Mouse (Mus musculus) regulatory T cell (primary cell): ENCODE results near the gene Dglucy.

Experiments used
- in situ Hi-C: fragments of 300-600 bp; cut with MboI, MseI; formaldehyde crosslinking; loops from one replicate; pipeline ENCODE4 v1.15.1; 2025; ENCODE audit warnings: high pct_unique_total_duplicates

Gene Dglucy

DNA sequence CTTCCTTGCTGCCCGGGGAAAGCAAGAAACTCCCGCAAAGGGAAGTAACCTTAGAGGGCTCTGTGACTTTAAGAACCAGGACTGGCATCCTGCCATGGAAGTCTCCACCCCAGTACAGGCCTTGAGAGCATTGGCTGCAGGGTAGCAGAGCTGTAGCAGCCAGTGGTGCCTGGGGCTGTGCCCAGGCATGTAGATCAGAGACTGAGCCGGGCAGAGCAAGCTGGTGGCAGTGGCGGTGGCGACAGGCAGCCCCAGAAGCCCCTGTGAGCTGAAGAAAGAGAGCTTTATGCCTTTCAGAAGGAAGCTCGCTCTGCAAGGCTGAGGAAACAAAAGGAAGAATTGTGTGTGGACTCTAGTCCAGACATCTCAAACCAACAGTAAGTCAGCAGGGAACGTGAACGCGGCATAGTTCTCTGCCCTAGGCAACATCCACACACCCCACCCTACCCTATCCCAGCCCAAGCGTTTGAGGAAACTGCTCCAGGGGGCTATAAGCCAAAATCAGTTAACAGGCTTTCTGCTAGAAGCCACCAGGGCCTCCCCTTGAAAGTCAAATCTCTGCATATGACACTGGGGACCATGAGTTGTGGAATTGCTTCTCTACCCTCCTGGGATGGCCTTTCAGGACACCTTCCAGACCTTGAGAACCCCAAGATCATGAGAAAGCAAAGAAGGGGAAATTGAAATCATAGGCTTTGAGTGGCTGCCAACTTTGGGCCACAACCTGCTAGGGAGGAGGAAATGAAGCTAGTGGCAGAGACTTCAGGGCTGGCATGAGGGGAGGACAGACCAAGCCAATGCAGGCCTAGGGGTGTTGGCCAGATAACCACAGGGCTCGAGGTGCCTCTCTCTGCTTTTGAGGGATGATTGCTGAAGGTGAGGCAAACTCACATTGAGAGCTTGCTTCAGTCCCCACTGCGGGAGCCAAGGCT lies at the start of gene Dglucy:
Dglucy (plus strand) TSS at position 124 of the 932 bp plus-strand sequence.
- in situ Hi-C loops, result loop anchor here (10.0 kb wide), 1 partner anchor 1534 kb away; no protein-coding TSS in a partner anchor

DNA sequence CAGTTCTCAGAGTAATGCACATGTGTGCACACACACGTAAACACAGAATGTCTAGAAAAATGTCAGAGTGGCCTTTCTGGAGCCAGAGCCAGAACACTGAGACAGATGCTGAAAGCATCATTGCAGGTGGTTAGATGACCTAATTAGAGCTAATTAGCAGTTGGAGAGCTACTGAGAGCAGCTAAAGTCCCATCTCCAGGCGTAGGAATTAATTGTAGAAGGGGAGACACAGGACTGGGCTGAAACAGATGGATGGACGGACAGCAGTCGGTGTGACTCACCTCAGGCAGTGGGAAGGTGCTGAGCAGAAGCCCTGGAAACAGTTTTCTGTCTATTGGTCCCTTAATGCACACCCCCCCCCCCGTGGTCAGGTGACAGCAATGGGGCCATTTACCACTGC lies 43.7 kb upstream of the Dglucy start:
- in situ Hi-C loops, result no loop called here

DNA sequence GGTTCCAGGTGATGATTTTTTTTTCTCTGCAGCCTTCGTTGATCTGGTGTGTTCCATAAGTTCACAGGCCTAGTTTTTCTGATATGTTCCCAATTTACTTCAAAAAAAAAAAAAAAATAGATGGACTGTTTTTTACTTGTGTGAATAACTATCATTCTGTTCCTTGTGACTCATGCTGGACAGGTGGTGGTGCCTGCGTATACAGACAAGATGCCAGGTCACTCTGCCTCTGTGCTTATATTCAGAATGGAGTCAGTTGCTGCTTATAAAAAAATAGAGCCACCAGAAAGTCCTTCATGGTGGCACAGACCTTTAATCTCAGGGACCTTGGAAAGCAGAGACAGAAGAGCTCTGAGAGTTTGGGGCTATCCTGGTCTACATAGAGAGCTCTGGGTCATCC lies 43.3 kb upstream of the Dglucy start:
- in situ Hi-C loops, result no loop called here

DNA sequence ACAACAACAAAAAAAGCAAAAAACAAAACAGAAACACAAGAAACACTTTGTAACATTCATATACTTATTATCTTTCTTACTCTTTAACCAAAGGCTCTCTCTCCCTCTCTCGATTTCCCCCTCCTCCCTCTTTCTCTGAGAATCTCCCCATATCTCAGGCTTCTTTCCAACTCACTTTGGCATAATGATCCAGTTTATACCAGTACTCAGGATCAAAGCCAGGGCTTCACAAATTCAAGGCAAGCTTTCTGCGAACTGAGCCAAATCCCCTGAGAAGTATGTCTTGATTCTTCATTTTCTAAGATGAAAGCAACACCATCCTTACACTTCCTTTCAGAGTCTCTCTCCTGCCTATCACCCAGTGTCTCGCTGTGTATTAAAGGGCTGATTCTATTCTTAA lies 40.4 kb upstream of the Dglucy start:
- in situ Hi-C loops, result no loop called here

DNA sequence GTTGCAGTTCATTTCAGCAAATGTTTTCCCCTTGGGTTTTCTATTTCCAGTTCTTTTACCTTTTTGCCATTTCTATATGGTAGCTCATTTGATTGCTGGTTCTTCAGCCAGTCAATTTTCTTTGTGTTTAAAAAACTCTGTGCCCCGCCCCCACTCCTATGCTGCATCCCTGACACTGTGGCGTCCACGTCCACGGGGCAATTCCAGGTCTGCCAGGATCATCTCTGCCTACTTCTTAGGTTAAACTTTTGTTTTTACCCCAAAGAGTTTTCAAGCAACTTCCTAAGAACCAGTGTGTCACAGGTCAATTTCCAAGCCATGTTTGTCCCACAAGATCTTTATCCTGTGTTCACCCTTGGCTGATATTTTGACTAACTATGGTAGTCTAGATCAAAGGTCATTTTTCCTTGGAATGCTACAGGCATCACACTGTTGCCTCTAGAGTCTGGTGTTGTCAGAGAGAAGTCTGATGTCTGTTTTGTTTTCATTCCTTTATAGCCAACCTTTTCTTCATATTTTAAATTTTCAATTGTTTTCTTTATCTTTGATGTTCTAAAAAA lies 39.8 kb upstream of the Dglucy start:
- in situ Hi-C loops, result no loop called here

DNA sequence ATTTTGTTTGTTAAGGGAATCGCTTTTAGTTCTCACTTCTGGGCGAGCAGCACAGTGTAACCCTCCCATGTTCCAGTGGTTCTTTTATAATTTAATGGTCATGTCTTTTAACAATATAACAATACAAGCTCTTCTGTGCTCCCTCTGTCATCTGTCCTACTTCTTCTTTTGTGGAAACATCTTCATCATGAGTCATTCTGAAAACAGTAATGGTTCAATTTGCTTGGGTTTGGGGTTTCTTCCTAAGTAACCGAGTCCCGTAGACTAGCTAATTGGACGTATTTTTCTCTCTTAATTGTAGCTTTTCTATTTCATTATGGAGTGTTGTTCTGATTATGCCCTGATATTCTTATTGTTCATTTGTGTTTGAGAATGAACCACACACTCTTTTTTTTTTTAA lies 38.5 kb upstream of the Dglucy start:
- in situ Hi-C loops, result no loop called here

DNA sequence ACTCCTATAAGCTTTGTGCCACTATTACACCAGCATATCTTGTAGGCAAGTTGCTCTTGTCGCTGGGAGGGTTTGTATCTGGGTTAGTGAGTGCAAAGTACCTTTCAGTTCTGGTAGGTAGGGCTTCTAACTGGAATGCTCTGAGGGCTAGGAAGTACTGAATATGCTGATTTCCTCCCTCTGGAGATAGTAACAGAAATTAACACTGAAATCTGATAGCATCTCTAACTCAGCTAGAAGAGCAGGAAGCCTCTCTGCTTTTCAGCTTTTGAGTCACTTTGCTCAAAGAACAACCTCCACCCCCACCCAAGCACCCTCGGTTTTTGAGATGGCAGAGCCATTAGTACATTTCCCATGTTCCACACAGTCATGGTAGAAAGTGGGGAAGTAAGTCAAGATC lies 36.4 kb upstream of the Dglucy start:
- in situ Hi-C loops, result no loop called here

DNA sequence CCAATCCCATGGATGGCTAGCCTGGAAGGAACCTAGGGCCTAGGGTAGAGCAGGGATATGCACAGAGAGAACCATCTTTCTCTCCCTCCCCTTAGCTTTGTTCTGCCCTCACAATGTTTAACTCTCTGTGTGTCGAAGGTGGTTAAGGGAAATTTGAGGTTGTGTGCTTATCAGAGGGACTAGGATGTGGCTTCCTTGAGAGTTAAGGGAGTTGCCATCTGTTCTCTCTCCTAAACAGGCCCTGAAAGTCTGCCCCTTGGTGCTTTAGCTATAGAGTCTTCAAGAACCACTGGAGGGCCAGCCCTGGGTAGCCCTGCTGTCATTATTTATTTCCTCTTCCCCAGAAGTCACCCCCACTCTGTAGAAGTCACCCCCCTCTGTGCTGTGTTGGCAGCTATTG lies 25.9 kb upstream of the Dglucy start:
- in situ Hi-C loops, result no loop called here

DNA sequence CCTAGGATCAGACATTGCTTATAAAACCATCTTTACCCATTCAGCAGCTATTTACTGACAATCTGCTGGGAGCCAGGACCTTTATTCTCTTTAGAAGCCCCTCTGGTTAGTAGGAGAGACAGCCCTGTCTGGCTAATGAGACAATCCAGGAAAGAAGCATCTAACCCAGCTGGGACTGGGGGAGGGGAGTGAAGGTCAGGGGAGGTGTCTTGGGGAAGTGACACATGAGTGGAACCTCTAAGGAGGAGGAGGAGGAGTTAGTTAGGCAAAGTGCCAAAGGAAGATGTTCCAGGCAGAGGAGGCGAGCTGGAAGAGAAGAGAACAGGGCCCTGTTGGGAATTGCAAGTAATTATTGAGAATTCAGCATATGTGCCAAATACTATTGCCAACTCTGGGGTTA lies 25.1 kb upstream of the Dglucy start:
- in situ Hi-C loops, result no loop called here

DNA sequence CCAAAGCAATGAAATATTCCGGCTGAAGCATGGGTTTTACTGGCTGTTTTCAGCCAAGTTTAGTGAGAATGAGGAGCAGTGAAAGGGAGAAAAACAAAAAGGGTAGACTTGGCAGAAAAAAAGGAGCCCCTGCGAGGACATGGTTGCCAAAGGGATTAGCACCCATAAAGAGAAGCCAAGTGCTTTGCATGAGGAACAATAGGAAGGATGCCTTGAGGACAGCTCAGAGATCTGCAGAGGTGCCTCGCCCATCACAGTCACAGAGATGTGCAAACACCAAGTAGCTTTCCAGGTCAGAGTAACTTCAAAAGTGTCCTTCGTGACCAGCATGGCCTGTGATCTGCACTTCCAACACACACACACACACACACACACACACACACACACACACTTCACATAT lies 21.4 kb upstream of the Dglucy start:
- in situ Hi-C loops, result no loop called here

DNA sequence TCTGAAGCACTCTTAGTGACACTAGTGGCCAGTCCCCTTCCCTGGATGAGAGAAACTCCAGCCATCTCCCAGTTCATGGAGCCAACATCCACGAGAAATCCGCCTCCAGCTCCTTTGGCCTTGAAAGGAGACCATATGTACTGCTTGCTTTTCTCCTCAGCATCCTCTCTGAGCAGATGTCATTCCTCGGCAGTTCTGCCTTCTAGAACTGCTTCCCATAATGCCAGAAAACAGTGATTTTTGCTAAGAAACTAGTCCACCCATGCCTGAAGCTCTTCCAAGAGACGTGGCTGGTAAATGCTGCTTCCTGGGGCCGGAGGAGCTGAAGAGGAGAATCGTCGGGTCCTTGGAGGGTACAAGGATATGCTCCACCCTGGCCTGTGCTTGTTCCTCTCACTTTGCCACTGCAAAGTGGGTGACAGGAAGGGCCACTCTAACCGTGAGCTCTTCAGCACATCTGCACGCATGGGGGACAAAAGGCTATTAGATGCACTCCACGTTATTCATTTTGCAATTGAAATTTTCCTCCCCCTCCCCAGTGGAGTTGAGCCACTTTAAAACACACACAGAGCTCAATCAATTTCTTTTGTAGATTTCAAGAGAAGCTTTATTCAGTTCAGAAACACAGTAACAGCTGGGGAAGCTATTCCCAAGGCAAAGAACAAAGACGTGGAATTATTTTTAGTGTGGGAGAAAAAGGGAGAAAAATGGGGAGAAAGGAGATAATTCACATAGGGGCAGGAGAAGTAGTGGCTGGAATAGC lies 16.0 kb upstream of the Dglucy start:
- in situ Hi-C loops, result no loop called here

DNA sequence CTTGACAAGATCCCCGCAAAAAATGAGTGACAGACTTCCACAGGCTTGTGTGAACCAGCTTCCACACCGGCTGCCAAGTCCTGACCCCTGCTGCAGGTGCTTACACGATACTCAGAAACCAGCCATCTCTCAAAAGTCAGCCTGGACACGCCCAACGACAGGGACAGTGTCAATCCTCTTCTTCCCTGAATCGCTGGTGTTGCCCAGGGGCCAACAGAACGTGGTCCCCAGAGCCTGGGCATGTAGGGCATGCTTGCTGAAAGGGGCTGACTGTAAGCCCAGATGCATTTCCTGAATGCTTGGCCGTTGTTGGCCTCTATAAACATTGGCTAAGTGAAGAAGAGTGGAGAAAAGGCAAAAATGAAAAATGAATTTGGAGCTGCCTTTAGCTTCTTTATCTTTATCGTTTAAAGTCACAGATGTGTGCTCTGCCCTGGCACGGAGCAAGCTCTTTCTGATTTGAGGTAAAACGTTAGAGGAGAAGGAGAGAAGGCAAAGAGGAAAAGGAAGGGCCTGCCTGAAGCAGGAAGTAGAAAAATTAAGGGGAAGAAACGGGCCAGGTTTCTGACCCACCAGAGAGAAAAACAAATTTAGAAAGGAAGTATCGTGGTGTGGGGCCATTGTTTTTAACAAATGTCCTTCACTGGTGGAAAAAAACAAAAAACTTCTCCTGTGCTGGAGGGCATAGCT lies 14.4 kb upstream of the Dglucy start:
- in situ Hi-C loops, result no loop called here

DNA sequence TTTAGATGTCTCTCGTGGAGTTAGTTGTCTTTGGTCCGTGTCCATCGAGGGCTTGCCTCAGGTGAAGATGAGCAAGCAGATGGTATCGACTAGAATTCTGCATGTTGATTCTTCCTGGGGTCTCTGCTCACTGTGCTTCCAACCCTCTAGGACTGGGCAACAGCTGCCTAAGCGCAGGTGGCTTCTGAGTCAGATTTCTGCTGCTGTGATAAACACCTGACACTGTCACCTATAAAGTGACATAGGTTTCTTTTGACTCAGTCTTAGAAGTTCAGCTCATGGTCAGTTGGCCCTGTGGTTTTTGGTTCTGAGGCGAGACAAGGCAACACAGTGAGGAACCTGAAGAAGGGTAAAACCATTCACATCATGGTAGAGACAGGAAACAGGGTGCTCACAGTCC lies 9.0 kb upstream of the Dglucy start:
- in situ Hi-C loops, result loop anchor here (10.0 kb wide), 1 partner anchor 1525 kb away; no protein-coding TSS in a partner anchor

DNA sequence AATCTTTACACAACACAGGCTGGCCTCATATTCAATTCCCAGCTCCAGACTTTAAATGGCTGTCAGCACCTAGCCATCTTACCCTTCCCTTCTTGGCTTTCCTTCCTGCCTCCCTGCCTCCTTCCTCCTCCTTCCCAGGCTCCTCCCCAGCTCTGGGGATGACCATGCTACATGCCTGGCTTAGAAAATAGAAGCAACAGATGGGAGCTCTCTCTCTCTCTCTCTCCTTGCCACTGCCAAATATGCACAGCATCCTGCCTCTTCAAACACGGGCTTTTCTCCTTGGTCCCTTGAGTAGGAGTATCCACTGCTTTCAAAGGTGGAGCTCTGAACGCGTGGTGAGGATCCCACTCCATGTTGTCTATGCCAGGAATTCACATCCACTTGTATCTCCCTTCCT lies 8.1 kb upstream of the Dglucy start:
- in situ Hi-C loops, result loop anchor here (10.0 kb wide), 1 partner anchor 1526 kb away; no protein-coding TSS in a partner anchor

DNA sequence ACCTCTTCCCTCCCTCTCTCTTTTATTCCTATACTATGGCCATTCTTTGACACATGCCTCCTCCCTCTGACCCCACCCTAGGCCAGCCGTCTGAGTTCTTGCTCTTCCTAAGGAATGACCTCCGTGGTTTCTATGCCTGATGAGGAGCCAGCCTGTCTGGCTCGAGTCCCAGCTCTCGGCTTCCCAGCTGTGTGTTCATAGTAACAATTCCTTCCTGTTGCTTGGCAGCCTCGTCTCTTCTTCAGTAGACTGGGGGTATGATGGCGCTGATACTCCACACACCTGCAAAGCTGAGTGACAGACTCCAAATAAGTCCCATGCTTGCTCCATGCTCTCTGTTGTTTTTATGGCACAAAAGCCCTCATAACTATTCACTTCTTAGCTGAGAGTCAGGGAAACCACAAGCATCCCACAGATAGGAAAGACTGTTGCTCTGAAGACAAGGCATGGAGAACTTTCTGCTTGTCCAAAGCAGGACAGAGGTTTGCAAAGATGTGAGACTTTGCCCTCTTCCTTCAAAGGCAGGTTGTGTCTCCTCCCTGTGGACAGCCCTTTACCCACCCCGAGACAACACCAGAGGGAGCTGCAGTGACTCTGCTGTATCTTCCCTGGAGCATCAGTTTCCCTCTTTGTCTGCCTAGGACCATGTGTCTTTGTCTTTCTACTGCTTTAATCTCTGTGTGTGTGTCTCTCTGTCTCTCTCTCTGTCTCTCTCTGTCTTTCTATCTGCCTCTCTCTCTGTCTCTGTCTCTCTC lies 6.5 kb upstream of the Dglucy start:
- in situ Hi-C loops, result loop anchor here (10.0 kb wide), 1 partner anchor 1528 kb away; no protein-coding TSS in a partner anchor

DNA sequence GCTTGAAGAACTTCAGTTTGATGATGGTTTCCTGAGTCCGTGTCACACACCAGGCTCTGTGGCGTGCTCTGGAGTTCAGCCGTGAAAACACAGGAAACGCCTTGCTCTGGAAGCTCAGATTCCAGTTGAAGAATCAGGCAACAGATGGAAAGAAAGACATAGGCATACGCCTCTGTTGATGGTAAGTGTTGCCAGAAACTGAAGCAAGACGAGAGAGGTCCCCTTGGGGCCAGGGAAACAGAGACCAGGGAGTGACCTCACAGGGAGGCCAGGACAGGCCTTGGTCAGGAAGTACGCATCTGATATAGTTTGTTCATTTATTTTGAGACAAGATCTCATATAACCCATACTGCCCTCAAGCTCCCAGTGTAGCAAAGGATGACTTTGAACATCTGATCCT lies 4.1 kb upstream of the Dglucy start:
- in situ Hi-C loops, result loop anchor here (10.0 kb wide), 1 partner anchor 1530 kb away; no protein-coding TSS in a partner anchor

DNA sequence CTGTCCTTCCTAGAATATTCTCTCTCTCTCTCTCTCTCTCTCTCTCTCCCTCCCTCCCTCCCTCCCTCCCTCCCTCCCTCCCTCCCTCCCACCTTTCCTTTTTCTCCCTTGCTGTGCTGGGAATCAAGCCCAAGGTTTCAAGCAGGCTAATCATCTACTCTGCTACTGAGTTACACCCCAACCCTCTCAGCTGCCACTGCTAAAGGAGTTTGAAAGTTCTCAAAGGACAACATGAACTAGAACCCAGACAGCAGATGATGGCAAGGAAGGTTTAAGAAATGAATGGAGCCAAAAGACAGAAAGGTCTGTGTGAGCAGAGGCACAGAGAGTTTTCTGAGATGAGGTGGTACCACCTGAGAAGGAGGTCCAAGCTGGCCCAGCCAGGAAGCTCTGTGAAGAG lies 3.6 kb upstream of the Dglucy start:
- in situ Hi-C loops, result loop anchor here (10.0 kb wide), 1 partner anchor 1530 kb away; no protein-coding TSS in a partner anchor

DNA sequence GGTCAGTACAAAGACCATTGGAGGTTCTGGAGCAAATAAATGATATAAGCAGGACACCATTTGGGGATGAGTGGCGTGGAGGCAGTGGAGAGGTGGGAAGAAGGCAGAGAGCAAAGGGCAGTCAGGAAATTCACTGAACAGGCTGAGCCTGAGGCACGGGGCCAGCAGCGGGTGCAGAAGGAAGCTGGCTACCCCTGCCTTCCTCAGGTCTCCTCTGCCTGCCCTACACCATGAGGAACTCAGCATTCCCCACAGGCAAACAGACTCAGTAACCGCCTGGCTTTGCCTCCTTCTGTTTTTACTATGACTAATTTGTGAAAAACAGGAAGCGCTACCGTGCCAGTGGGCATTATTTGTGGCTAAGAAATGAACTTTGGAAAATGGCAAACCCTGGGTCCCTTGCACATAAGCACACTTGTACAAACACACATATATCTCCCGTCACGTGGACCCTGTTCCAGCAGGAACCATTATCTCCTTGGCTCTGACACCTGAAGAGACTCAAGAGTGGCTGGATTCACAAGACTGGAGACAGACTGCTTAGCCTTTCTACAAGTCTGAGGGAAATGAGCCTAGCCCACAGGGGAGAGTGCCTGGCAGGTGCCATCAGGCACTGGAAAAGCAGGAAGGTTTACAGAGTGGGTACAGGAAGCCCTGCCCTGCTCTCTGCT lies 2.8 kb upstream of the Dglucy start:
- in situ Hi-C loops, result loop anchor here (10.0 kb wide), 1 partner anchor 1531 kb away; no protein-coding TSS in a partner anchor

DNA sequence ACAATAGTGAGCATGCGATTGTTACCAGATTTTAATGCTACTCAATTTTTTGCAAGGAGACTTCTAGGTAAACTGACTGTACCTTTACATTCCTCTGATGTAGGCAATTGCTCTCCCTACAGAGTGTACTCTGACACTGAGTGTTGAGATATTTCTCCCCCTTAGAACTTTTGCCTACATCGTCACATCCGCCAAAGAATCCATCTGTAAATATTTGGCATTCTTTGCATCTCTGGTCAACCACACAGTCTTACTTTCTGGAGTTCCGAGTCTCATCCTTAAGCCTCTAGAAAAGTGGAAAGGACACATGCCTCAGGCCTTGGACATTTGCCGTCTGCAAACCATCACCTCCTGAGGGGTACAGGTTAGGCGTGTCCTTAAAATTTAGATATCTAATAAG lies 1.9 kb upstream of the Dglucy start:
- in situ Hi-C loops, result loop anchor here (10.0 kb wide), 1 partner anchor 1532 kb away; no protein-coding TSS in a partner anchor
